Mouse (Mus musculus) adrenal gland, postnatal 4 days (tissue): ENCODE data around the gene Gm5244. TPM values are rescaled to one million over a fixed set of nuclear protein-coding genes. Genes with fewer than 3 reads are reported as not detected.

Experiments
- DNase-seq, 2 experiments: peaks; one replicate each; pipeline ENCODE4 v3.0.0; 2021 to 2022; ENCODE audit warnings: low spot score in 2 of 2, mixed read lengths in 2 of 2
- long read RNA-seq, 2 experiments: library from polyadenylated mRNA; stranded (forward); transcript quantifications; one replicate each; pipeline ENCODE4 v2.0.0; 2021
- total RNA-seq, 2 experiments: library from RNA; stranded (reverse); gene quantifications; 2 replicates each; pipeline ENCODE4 v1.2.3; 2021

The Gm5244 gene
- not detected for total RNA-seq
- long read RNA-seq, experiment 1, result 0 reads
- long read RNA-seq, experiment 2, result 0 reads

- no peak for DNase-seq
Observed at GRCm38 (mm10) chr19:12846382-12846781, at the start of gene Gm5244. Gene Gm5244 (plus strand): TSS chr19:12846682.

- no peak for DNase-seq
Observed at GRCm38 (mm10) chr19:12797071-12797470, 49.4 kb upstream of the Gm5244 start.

DNA sequence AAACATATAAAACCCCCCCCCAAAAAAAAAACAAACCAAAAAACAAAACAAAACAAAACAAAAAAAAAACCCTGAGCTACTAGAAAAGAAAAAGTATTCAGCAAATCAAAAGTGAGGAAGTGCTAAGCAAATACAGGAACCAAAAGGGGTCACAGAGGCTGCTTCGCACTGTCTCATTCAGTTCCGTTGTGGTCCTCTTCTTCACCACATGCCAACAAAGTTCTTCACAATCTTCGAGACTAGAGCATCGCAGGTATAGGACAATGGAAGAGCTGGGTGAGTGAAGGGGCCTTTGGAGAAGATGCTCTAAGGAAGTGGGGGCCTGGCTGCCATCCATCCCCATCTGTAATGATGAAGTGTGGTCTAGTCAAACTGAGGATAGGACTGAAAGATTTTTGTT, 48.1 kb upstream of the Gm5244 start:
- no peak for DNase-seq

- DNase-seq, result no peak
Observed at GRCm38 (mm10) chr19:12799081-12799480, 47.4 kb upstream of the Gm5244 start.

DNA sequence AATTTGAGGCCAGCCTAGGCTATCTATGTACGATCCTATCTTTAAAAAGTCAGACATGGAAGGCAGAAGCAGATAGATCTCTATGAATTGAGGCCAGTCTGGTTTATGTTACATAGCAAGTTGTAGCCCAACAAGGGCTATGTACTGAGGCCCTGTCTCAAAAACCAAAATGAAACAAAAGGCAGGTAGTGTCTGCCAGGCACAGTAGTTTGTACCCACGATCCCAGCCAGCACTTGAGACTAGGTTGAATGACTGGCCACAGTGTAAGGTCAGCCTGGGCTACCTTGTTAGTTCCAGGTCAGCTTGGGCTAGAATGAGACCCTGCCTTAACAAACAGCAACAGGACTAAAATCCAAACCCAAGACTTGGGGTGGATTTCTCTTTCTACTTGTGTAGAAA, 45.9 kb upstream of the Gm5244 start:
- DNase-seq, result no peak

DNA sequence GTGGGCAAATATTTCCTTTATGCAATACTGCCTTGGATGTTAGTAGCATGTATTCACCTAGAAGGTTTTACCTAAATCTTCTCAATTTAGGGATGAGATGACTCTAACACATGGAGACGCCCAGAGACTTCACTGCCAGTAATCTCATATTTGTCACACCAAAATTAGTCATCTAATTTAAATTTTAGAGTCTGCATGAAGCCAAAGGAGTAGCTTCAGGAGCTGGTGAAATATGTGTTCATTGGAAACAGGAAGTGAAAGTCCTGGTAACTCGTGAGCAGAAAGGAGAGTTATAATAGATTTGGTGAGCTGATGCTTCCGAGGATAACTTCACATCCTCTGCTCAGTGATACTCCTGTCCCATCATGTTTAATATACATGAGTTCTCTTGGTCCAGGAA, 45.4 kb upstream of the Gm5244 start:
- DNase-seq, result no peak

GRCm38 (mm10) chr19:12802830-12803229, 43.7 kb upstream of the Gm5244 start:
- no peak for DNase-seq

GRCm38 (mm10) chr19:12804237-12804636, 42.2 kb upstream of the Gm5244 start:
- DNase-seq, result no peak

GRCm38 (mm10) chr19:12805730-12806129, 40.8 kb upstream of the Gm5244 start:
- DNase-seq, result no peak

DNA sequence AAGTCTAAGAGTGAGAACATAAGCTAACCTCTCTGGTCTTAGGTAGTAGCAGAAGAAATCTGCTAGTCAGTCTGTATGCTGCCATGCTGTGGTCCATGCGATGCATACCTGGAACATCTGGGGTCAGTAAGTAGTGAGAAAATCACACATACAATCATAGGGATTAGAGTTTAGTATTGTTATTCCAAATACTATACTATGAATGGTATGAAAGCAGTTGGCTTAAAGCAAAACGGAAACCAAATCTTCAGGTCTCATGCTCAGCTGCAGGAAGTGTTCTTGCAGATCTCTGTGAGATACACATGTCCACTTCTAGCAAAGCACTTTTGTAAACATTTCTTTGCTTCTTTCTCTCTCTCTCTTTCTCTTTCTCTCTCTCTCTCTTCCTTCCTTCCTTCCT, 40.3 kb upstream of the Gm5244 start:
- no peak for DNase-seq

DNA sequence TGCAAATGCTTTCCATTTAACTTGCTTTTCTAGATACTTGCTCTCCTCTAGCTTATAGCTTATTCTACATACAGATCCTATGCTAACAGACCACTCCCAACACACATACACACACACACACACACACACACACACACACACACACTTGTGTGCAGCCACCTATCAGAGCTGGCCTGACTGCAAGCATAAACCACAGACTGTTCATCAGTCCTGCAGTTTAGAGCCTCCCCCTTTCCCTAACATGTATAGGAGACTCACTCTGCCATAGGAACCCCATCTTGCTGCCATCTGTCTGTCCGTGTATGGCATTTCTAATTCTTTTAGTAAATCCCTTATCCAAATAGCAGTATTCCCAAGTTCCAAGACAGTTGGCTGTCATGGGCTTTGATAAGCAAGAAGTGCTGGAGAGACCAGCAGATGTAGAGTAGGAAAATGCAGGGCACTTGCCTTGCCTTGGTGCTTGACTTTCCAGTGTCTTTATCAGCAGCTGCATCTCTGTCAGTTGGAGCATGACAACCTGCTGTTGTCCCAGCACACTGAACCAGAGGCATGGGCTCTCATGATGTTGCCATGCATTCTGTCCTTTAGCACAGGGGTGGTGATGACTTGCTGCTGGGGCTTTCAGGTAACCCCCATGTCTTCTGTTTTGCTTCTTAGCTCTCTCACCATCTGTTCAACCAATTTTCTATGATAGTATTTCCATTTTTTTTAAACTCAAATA, 33.7 kb upstream of the Gm5244 start:
- no peak for DNase-seq

DNA sequence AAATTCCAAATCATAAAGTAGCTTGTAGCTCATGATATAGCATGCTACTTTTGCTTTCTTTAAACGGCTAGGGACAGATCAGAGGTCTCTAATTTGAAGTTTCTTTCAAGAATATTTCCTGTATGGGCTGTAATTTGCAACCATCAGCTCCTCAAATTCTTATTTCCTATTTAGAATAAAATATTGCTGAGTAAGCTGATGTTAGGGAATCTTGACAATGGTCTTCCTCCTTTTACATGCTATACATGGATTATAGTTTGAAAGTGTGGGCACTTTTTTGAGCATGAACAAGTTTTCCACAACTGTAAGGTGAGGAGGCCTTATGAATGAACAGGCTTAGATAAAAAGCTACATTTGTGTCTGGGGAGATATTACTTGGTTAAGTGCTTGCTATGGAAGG, 32.6 kb upstream of the Gm5244 start:
- DNase-seq, result no peak

GRCm38 (mm10) chr19:12818507-12818906, 28.0 kb upstream of the Gm5244 start:
- DNase-seq, result no peak

GRCm38 (mm10) chr19:12820383-12820782, 26.1 kb upstream of the Gm5244 start:
- DNase-seq, result no peak

- DNase-seq, result no peak
Observed at GRCm38 (mm10) chr19:12824549-12824948, 21.9 kb upstream of the Gm5244 start.

DNA sequence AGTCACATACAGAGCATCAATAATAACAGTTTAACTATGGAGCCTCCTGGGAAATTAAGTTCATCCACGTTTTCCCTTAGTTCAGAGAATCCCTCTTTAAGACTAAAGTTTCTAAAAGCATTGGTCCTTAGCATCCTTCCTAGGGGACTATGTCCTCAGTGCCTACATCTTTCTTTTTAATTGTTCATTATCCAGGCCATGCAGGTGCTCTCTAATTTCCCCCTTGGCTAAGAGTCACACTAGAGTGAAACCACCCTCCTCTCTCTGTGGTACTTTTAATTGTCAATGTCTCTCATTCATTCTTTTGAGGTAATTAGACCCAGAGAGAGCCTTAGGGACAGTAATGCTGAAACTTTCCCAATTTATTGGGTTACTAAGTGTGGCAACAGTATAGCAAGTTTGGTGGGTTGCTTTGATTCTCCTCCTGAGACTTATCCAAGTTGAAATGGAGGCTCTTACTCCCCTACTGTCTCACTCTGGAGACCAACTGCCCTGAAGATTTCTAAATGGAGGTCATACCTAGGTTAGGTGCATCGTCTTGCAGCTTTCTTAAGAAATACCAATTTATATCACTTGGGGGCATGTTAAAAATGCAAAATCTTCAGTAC, 15.6 kb upstream of the Gm5244 start:
- DNase-seq, result no peak

DNA sequence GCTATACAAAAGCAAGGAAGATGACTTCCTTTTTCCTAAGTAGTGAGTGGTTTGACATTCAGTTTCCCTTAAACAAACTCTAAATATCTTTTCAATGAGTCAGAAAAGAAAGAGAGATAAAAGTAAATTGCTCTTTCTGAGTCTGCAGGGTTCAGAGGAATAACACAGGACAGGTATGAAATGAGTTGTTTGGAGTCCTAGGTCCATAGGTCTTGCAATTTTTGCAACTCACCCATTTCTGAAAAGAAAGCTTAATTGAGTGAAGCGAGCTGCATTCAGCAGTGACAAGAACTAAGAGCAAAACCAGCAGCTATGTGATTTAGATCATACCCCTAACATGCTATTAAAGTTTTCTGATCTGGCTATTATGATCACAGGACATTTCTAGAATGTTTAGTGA, 14.9 kb upstream of the Gm5244 start:
- no peak for DNase-seq

- no peak for DNase-seq
Observed at GRCm38 (mm10) chr19:12833625-12834024, 12.9 kb upstream of the Gm5244 start.

- DNase-seq, result no peak
Observed at GRCm38 (mm10) chr19:12838507-12838906, 8.0 kb upstream of the Gm5244 start.

DNA sequence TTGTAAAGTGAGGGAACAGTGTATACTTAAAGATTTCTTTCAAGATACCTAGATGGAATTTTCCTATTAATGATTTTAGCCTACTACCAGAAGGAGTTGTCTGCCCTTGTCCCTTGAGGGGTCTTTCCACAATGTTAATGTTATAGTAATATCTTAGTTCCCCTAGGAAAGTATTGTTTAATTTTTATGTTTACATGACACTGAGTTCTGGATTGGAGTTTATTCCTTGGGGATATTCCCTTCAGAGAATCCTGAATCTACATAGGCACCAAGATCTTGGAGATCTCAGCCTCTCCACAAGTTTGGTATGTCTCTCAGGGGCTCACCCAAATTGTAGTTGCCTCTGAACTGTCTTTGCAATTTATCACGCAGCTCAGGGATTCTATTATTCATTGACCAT, 10.5 kb downstream of the Gm5244 start, which contains the start of gene Olfr1444:
Olfr1444 (plus strand) TSS at position 301 of the 400 bp plus-strand sequence.
- DNase-seq, result no peak

DNA sequence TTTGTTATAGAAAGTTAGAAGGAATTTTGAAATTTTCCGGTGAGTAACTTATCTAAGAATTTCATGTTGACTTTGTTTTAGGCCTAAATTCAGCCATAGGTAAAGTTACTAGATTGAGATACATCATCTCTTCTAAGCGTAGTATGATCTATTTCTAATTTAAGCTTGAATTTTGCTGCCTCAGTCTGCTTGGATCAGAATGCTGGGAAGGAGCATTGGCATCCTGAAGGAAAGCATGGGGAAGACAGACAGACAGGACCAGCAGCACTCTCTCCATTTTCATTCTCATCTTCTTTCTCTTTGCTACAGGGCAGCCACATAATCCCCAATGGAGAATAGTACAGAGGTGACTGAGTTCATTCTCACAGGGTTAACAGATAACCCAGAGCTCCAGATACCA, 37.1 kb downstream of the Gm5244 start, which contains the start of gene Olfr1445:
Olfr1445 (plus strand) TSS at position 301 of the 400 bp plus-strand sequence.
- DNase-seq, result no peak

GRCm38 (mm10) chr19:12893424-12893823, 46.9 kb downstream of the Gm5244 start, which contains the start of gene Olfr1446:
Gene Olfr1446 (minus strand): TSS chr19:12893524.
- DNase-seq, result no peak
